Mouse (Mus musculus) intestine, embryonic 16.5 days (tissue): ENCODE results near the gene Tnfrsf8. TPM values are rescaled to one million over a fixed set of nuclear protein-coding genes. Genes with fewer than 3 reads are reported as not detected.

Experiments used
- ATAC-seq: fragments of 200-750 bp; cut with Nextera tagmentation; 2 replicates; pipeline ENCODE4 v1.8.0; 2017; ENCODE audit warnings: moderate TSS enrichment, moderate library complexity
- H3K27ac ChIP-seq: fragments of 300-500 bp; sonication (generic); 2 replicates; pipeline ENCODE4 v1.5.1; 2014; ENCODE audit warnings: mild to moderate bottlenecking, low read length
- H3K27me3 ChIP-seq: fragments of 300-500 bp; sonication (generic); replicated peaks from 2 replicates; pipeline ENCODE4 v1.6.1; 2014; ENCODE audit warnings: low read length, control low read depth, mixed read lengths; ENCODE audit not compliant: control insufficient read depth, insufficient read depth
- H3K36me3 ChIP-seq: fragments of 300-500 bp; sonication (generic); 2 replicates; pipeline ENCODE4 v1.6.1; 2014; ENCODE audit warnings: low read length, control low read depth; ENCODE audit not compliant: control insufficient read depth, insufficient read depth
- H3K4me1 ChIP-seq: fragments of 300-500 bp; sonication (generic); 2 replicates; pipeline ENCODE4 v1.6.1; 2014; ENCODE audit warnings: low read length, control low read depth, mixed read lengths; ENCODE audit not compliant: control insufficient read depth, insufficient read depth
- H3K4me2 ChIP-seq: fragments of 300-500 bp; sonication (generic); 2 replicates; pipeline ENCODE4 v1.6.1; 2014; ENCODE audit warnings: low read depth, low read length, control low read depth
- H3K4me3 ChIP-seq: fragments of 300-500 bp; sonication (generic); 2 replicates; pipeline ENCODE4 v1.5.1; 2014; ENCODE audit warnings: mild to moderate bottlenecking, low read length
- H3K9ac ChIP-seq: fragments of 300-500 bp; sonication (generic); 2 replicates; pipeline ENCODE4 v1.6.1; 2014; ENCODE audit warnings: low read depth, low read length
- H3K9me3 ChIP-seq: fragments of 300-500 bp; sonication (generic); 2 replicates; pipeline ENCODE4 v1.6.1; 2016; ENCODE audit warnings: low read length, control low read depth; ENCODE audit not compliant: control insufficient read depth
- WGBS: fragments of 180-500 bp; shearing (Covaris S2); extraction: QIAGEN DNeasy Blood & Tissue Kit; methylation state at CpG from one replicate; pipeline ENCODE4 v1.1.7; 2014; 5-methylcytosine and 5-hydroxymethylcytosine counted together
- polyA plus RNA-seq: library from polyadenylated mRNA; unstranded; fragments of >200 nt; fragmentation: Nextera tagmentation; extraction: Ambion mirVana; gene quantifications from 2 replicates; pipeline ENCODE4 v1.2.1, GENCODE M21; 2015

Gene Tnfrsf8
- polyA plus RNA-seq, 1 experiment from 2014 or later = not detected

GRCm38 (mm10) chr4:145217837-145218236 is 97.1 kb downstream of the Tnfrsf8 start:
- WGBS = 79% methylated on average over 5 of the region's 5 CpGs

More at GRCm38 (mm10) chr4:145217837-145218236, 97.1 kb downstream of the Tnfrsf8 start:
- Histone ChIP-seq H3K4me2 (no peak overlapping the region), H3K9ac (no peak overlapping the region), H3K4me3 (no peak overlapping the region), H3K27me3 (no peaks in the 10 kb centered on the region), H3K36me3 (no peaks in the 10 kb centered on the region), H3K4me1 (peaks cover 4% of the 10 kb centered on the region; the same call in 1 of the 2 replicates), H3K27ac (no peak overlapping the region), H3K9me3 (no peaks in the 10 kb centered on the region)
- ATAC-seq = no peak

Other genes with a start within 250 kb of the Tnfrsf8 start
- gene Vps13d, start 120.2 kb downstream of the Tnfrsf8 start, polyA plus RNA-seq = 10.0 and 11.4 TPM in 2 replicates
- 6.0 and 6.3 TPM in 2 replicates for gene Tnfrsf1b, start 68.3 kb downstream of the Tnfrsf8 start, polyA plus RNA-seq
- gene Zfp990, start 195.6 kb upstream of the Tnfrsf8 start, polyA plus RNA-seq = 0.10 and 0.11 TPM in 2 replicates